Comparison of ENCODE assay signal across 8 mouse cellular contexts in genomic region chr5:53212782-53213710, GRCm38 (mm10). TPM values are rescaled to one million over a fixed set of nuclear protein-coding genes. Genes with fewer than 3 reads are reported as not detected.
A peak's percentile ranks its signal among the peaks of the same experiment; 100 is the strongest.
DNase-seq lines count a peak whose midpoint lies in the region; ATAC-seq lines count a peak whose summit lies in the region.

No protein-coding gene starts in this region.

- H3K4me3 ChIP-seq in heart, embryonic 10.5 days: peak overlapping the region; percentile 78
- peak overlapping the region; percentile 54 for H3K4me3 ChIP-seq in liver, embryonic 11.5 days (ENCODE audit: low read depth, low read length)
- peak overlapping the region; percentile 62 for H3K4me3 ChIP-seq in neural tube, embryonic 11.5 days (ENCODE audit: low read depth, low read length)

- no peak for DNase-seq in heart, embryonic 10.5 days (ENCODE audit: low spot score)
- no peak for DNase-seq in heart, adult 11 months
- DNase-seq in ZHBTc4 (ENCODE audit: low read depth, low spot score): peak; percentile 32
- DNase-seq in embryo, embryonic 9.5 days (ENCODE audit: extremely low spot score): peak; percentile 34
- DNase-seq in heart, postnatal 4 days: peak; percentile 24
- peak; percentile 36 for DNase-seq in liver, embryonic 11.5 days (ENCODE audit: low spot score)
- DNase-seq in neural tube, embryonic 11.5 days (ENCODE audit: low spot score): peak; percentile 30
- no peak for DNase-seq in frontal cortex, postnatal 10 days (ENCODE audit: low spot score in 2 of 2)

- H3K27ac ChIP-seq in heart, embryonic 10.5 days: peak overlapping the region; percentile 83
- H3K27ac ChIP-seq in liver, embryonic 11.5 days (ENCODE audit: low read depth, low read length): no peak overlapping the region
- peak overlapping the region; percentile 34; the same call in 1 of the 2 replicates for H3K27ac ChIP-seq in neural tube, embryonic 11.5 days (ENCODE audit: low read depth, low read length)

- ATAC-seq in liver, embryonic 11.5 days (replicated peaks; ENCODE audit: low FRiP score): no peak
- peak; percentile 40; the same call in 1 of the 2 replicates for ATAC-seq in neural tube, embryonic 11.5 days (ENCODE audit: insufficient read depth, low FRiP score, low TSS enrichment)

- H3K4me2 ChIP-seq in liver, embryonic 11.5 days: peak overlapping the region; percentile 92
- peak overlapping the region; percentile 100 for H3K4me2 ChIP-seq in neural tube, embryonic 11.5 days (ENCODE audit: low read depth)

- no peaks in the 10 kb centered on the region for H3K36me3 ChIP-seq in heart, embryonic 10.5 days
- H3K36me3 ChIP-seq in liver, embryonic 11.5 days (ENCODE audit: control insufficient read depth, insufficient read depth, low read length): no peaks in the 10 kb centered on the region
- H3K36me3 ChIP-seq in neural tube, embryonic 11.5 days (ENCODE audit: control insufficient read depth, insufficient read depth, low read length): no peaks in the 10 kb centered on the region

- no peaks in the 10 kb centered on the region for H3K9me3 ChIP-seq in heart, embryonic 10.5 days
- H3K9me3 ChIP-seq in liver, embryonic 11.5 days (ENCODE audit: control insufficient read depth, low read length): no peaks in the 10 kb centered on the region
- H3K9me3 ChIP-seq in neural tube, embryonic 11.5 days (ENCODE audit: control insufficient read depth, low read length): no peaks in the 10 kb centered on the region

- WGBS in heart, embryonic 10.5 days: 1% methylated on average over 49 of the region's 99 CpGs
- WGBS in liver, embryonic 11.5 days: 2% methylated on average over 72 of the region's 99 CpGs
- WGBS in neural tube, embryonic 11.5 days: under 1% methylated on average over 49 of the region's 99 CpGs

- peaks cover 68% of the 10 kb centered on the region for H3K27me3 ChIP-seq in heart, embryonic 10.5 days (ENCODE audit: insufficient read depth, poor library complexity, severe bottlenecking)
- H3K27me3 ChIP-seq in liver, embryonic 11.5 days (replicated peaks; ENCODE audit: control insufficient read depth, insufficient read depth, low read length): peaks cover 59% of the 10 kb centered on the region
- peaks cover 16% of the 10 kb centered on the region for H3K27me3 ChIP-seq in neural tube, embryonic 11.5 days (ENCODE audit: control insufficient read depth, insufficient read depth, low read length)

- H3K4me1 ChIP-seq in heart, embryonic 10.5 days: peaks cover 32% of the 10 kb centered on the region
- H3K4me1 ChIP-seq in liver, embryonic 11.5 days (replicated peaks; ENCODE audit: control insufficient read depth, insufficient read depth, low read length): no peaks in the 10 kb centered on the region
- peaks cover 7% of the 10 kb centered on the region; the same call in 1 of the 2 replicates for H3K4me1 ChIP-seq in neural tube, embryonic 11.5 days (ENCODE audit: control insufficient read depth, insufficient read depth, low read length)

- H3K9ac ChIP-seq in liver, embryonic 11.5 days (ENCODE audit: low read depth, low read length): peak overlapping the region; percentile 34; the same call in 1 of the 2 replicates
- peak overlapping the region; percentile 66 for H3K9ac ChIP-seq in neural tube, embryonic 11.5 days (ENCODE audit: low read length)

RNA-seq across cellular contexts. Expression of gene Sel1l3, which starts 0.7 kb away (rescaled TPM):
- polyA plus RNA-seq in heart, embryonic 10.5 days (2016; fragmentation: Nextera tagmentation; extraction: Ambion mirVana): 1.7 and 1.9 TPM in 2 replicates
- 1 to 10 TPM in 1 of 2 experiments, under 1 TPM in 1; 0.95 to 1.4 TPM for total RNA-seq in heart, postnatal 4 days (2021)
- polyA plus RNA-seq in liver, embryonic 11.5 days (2014; fragmentation: Nextera tagmentation; extraction: Ambion mirVana): 0.27 and 0.52 TPM in 2 replicates
- 2.9 and 3.4 TPM in 2 replicates for polyA plus RNA-seq in neural tube, embryonic 11.5 days (2014; fragmentation: Nextera tagmentation; extraction: Ambion mirVana)

RNA-seq across cellular contexts. Expression of gene Smim20, which starts 53.8 kb away (rescaled TPM):
- polyA plus RNA-seq in heart, embryonic 10.5 days (2016; fragmentation: Nextera tagmentation; extraction: Ambion mirVana): 104 and 164 TPM in 2 replicates
- 100 to 1,000 TPM in 1 of 2 experiments, 10 to 100 TPM in 1; 92.9 to 102 TPM for total RNA-seq in heart, postnatal 4 days (2021)
- 64.4 and 70.2 TPM in 2 replicates for polyA plus RNA-seq in liver, embryonic 11.5 days (2014; fragmentation: Nextera tagmentation; extraction: Ambion mirVana)
- 59.5 and 71.8 TPM in 2 replicates for polyA plus RNA-seq in neural tube, embryonic 11.5 days (2014; fragmentation: Nextera tagmentation; extraction: Ambion mirVana)

Comparison
In these comparisons a context has a peak if more than half of its experiments do, and no peak if none do; other contexts are left out.
1. DNase-seq: peak in ZHBTc4 (single experiment), embryo, embryonic 9.5 days (single experiment), heart, postnatal 4 days (single experiment), liver, embryonic 11.5 days (single experiment) and neural tube, embryonic 11.5 days (single experiment); none in heart, embryonic 10.5 days (single experiment), heart, adult 11 months (single experiment) and frontal cortex, postnatal 10 days (0 of 2).
2. Peak in every context shown above with its lines, with median percentiles within 50 percentile points of each other: H3K4me3 ChIP-seq.